Mouse (Mus musculus): ENCODE results near the gene Errfi1. TPM values are rescaled to one million over a fixed set of nuclear protein-coding genes. Genes with fewer than 3 reads are reported as not detected.

Errfi1 gene
- 164 TPM for polyA plus RNA-seq (2021)

- H3K27me3 ChIP-seq = no peaks in the 10 kb centered on the region
- TF ChIP-seq CTCF (IDR thresholded peaks at IDR 0.05) = no peak
- in situ Hi-C loops (cut with MboI; ENCODE audit: low pct_unique_long_range_greater_than_20kb) = no loop called here
- DNase-seq (ENCODE audit: low read depth, low spot score) (no peak), ATAC-seq (peak; percentile 44)
- POLR2A ChIA-PET = interaction anchor here (0.6 to 7.5 kb wide), 5 partner anchors 15 to 368 kb away, joined by 3 to 105 read pairs (median 6); no protein-coding TSS in a partner anchor
- CTCF ChIA-PET = interaction anchor here (0.7 to 4.2 kb wide), 2 partner anchors 12 to 48 kb away, joined by 3 to 24 read pairs; no protein-coding TSS in a partner anchor
Measured at GRCm38 (mm10) chr4:150853680-150854461, at the start of gene Errfi1. TSS of gene Errfi1 (plus strand) at chr4:150853919.

GRCm38 (mm10) chr4:150804204-150804603 lies 49.5 kb upstream of the Errfi1 start:
- H3K27me3 ChIP-seq = no peaks in the 10 kb centered on the region
- no peak for TF ChIP-seq CTCF (IDR thresholded peaks at IDR 0.05)
- POLR2A ChIA-PET = no interaction called here
- CTCF ChIA-PET = interaction anchor here (1.7 kb wide), 1 partner anchor 45 kb away, joined by 5 read pairs; no protein-coding TSS in a partner anchor
- DNase-seq (ENCODE audit: low read depth, low spot score) (no peak), ATAC-seq (no peak)
- in situ Hi-C loops (cut with MboI; ENCODE audit: low pct_unique_long_range_greater_than_20kb) = loop anchor here (5.0 kb wide), 1 partner anchor 33 kb away; no protein-coding TSS in a partner anchor

GRCm38 (mm10) chr4:150807727-150808470 lies 45.8 kb upstream of the Errfi1 start:
- ChIA-PET POLR2A (no interaction called here), CTCF (no interaction called here)
- no peaks in the 10 kb centered on the region for H3K27me3 ChIP-seq
- no peak for TF ChIP-seq CTCF (IDR thresholded peaks at IDR 0.05)
- ATAC-seq (no peak), DNase-seq (ENCODE audit: low read depth, low spot score) (no peak)
- in situ Hi-C loops (cut with MboI; ENCODE audit: low pct_unique_long_range_greater_than_20kb) = no loop called here

- no peak for ATAC-seq
Measured at GRCm38 (mm10) chr4:150808471-150808847, 45.3 kb upstream of the Errfi1 start.

GRCm38 (mm10) chr4:150809323-150809722 lies 44.4 kb upstream of the Errfi1 start:
- H3K27me3 ChIP-seq = no peaks in the 10 kb centered on the region
- DNase-seq (ENCODE audit: low read depth, low spot score) (no peak), ATAC-seq (no peak)
- in situ Hi-C loops (cut with MboI; ENCODE audit: low pct_unique_long_range_greater_than_20kb) = no loop called here
- CTCF ChIA-PET = interaction anchor here (0.7 kb wide), 1 partner anchor 10 kb away, joined by 3 read pairs; no protein-coding TSS in a partner anchor
- POLR2A ChIA-PET = no interaction called here
- TF ChIP-seq CTCF (IDR thresholded peaks at IDR 0.05) = no peak

More at GRCm38 (mm10) chr4:150808471-150808847, 45.3 kb upstream of the Errfi1 start:
- no peak for TF ChIP-seq CTCF (IDR thresholded peaks at IDR 0.05)
- in situ Hi-C loops (cut with MboI; ENCODE audit: low pct_unique_long_range_greater_than_20kb) = no loop called here
- DNase-seq (ENCODE audit: low read depth, low spot score) = no peak
- CTCF ChIA-PET = no interaction called here
- POLR2A ChIA-PET = no interaction called here
- H3K27me3 ChIP-seq = no peaks in the 10 kb centered on the region

- DNase-seq (ENCODE audit: low read depth, low spot score) = no peak
- H3K27me3 ChIP-seq = no peaks in the 10 kb centered on the region
- POLR2A ChIA-PET = interaction anchor here (0.6 kb wide), 1 partner anchor 186 kb away, joined by 3 read pairs; no protein-coding TSS in a partner anchor
- CTCF ChIA-PET = interaction anchor here (1.5 to 1.6 kb wide), 2 partner anchors 10 to 12 kb away, joined by 3 to 4 read pairs; no protein-coding TSS in a partner anchor
- in situ Hi-C loops (cut with MboI; ENCODE audit: low pct_unique_long_range_greater_than_20kb) = no loop called here
- TF ChIP-seq CTCF (IDR thresholded peaks at IDR 0.05) = no peak
- no peak for ATAC-seq
Measured at GRCm38 (mm10) chr4:150815144-150815543, 38.6 kb upstream of the Errfi1 start.

- in situ Hi-C loops (cut with MboI; ENCODE audit: low pct_unique_long_range_greater_than_20kb) = no loop called here
- ChIA-PET CTCF (interaction anchor here (1.0 to 1.6 kb wide), 4 partner anchors 9 to 33 kb away, joined by 3 to 6 read pairs (median 4); no protein-coding TSS in a partner anchor), POLR2A (interaction anchor here (0.7 to 1.1 kb wide), 2 partner anchors 19 to 47 kb away, joined by 3 read pairs; no protein-coding TSS in a partner anchor)
- DNase-seq (ENCODE audit: low read depth, low spot score) (no peak), ATAC-seq (no peak)
- TF ChIP-seq CTCF (IDR thresholded peaks at IDR 0.05) = no peak
- no peaks in the 10 kb centered on the region for H3K27me3 ChIP-seq
Measured at GRCm38 (mm10) chr4:150816414-150816951, 37.2 kb upstream of the Errfi1 start.

GRCm38 (mm10) chr4:150819126-150819910 lies 34.4 kb upstream of the Errfi1 start:
- no peak for DNase-seq (ENCODE audit: low read depth, low spot score)
- CTCF ChIA-PET = interaction anchor here (0.7 kb wide), 1 partner anchor 16 kb away, joined by 3 read pairs; no protein-coding TSS in a partner anchor
- TF ChIP-seq CTCF (IDR thresholded peaks at IDR 0.05) = no peak
- no peak for ATAC-seq
- POLR2A ChIA-PET = interaction anchor here (0.7 kb wide), 1 partner anchor 11 kb away, joined by 3 read pairs; no protein-coding TSS in a partner anchor
- H3K27me3 ChIP-seq = no peaks in the 10 kb centered on the region
- in situ Hi-C loops (cut with MboI; ENCODE audit: low pct_unique_long_range_greater_than_20kb) = no loop called here

GRCm38 (mm10) chr4:150821381-150821780 lies 32.3 kb upstream of the Errfi1 start:
- H3K27me3 ChIP-seq = no peaks in the 10 kb centered on the region
- ChIA-PET CTCF (interaction anchor here (1.1 kb wide), 1 partner anchor 80 kb away, joined by 3 read pairs; no protein-coding TSS in a partner anchor), POLR2A (interaction anchor here (0.9 kb wide), 1 partner anchor 34 kb away, joined by 5 read pairs; no protein-coding TSS in a partner anchor)
- TF ChIP-seq CTCF (IDR thresholded peaks at IDR 0.05) = no peak
- peak; percentile 63 for DNase-seq (ENCODE audit: low read depth, low spot score)
- ATAC-seq = peak; percentile 63
- in situ Hi-C loops (cut with MboI; ENCODE audit: low pct_unique_long_range_greater_than_20kb) = no loop called here
